Mouse (Mus musculus): ENCODE data around the gene 4930402H24Rik. TPM values are rescaled to one million over a fixed set of nuclear protein-coding genes. Genes with fewer than 3 reads are reported as not detected.

4930402H24Rik gene
- polyA plus RNA-seq, 1 experiment from 2014 or later = 35.0 TPM

- H3K27ac ChIP-seq (ENCODE audit: low read depth, low read length) = no peak overlapping the region
- under 1% methylated on average over 31 of the region's 31 CpGs for WGBS
- H3K9ac ChIP-seq (ENCODE audit: low read depth, low read length) = peak overlapping the region; percentile 58
- H3K27me3 ChIP-seq (ENCODE audit: control insufficient read depth, insufficient read depth, low read length) = peaks cover 27% of the 10 kb centered on the region
- peaks cover 5% of the 10 kb centered on the region; the same call in 1 of the 2 replicates for H3K4me1 ChIP-seq (ENCODE audit: control insufficient read depth, insufficient read depth, low read length)
- peak; percentile 24; the same call in 1 of the 2 replicates for ATAC-seq (ENCODE audit: low FRiP score, low TSS enrichment)
- peak overlapping the region; percentile 67 for H3K4me3 ChIP-seq (ENCODE audit: low read length)
- H3K9me3 ChIP-seq (ENCODE audit: control insufficient read depth, low read length) = no peaks in the 10 kb centered on the region
- peak overlapping the region; percentile 100 for H3K4me2 ChIP-seq (replicated peaks; ENCODE audit: low read depth, low read length)
- H3K36me3 ChIP-seq (ENCODE audit: control insufficient read depth, insufficient read depth, low read length) = no peaks in the 10 kb centered on the region
These were observed 209.5 kb downstream of the 4930402H24Rik start for GRCm38 (mm10) chr2:130696700-130697152.

DNA sequence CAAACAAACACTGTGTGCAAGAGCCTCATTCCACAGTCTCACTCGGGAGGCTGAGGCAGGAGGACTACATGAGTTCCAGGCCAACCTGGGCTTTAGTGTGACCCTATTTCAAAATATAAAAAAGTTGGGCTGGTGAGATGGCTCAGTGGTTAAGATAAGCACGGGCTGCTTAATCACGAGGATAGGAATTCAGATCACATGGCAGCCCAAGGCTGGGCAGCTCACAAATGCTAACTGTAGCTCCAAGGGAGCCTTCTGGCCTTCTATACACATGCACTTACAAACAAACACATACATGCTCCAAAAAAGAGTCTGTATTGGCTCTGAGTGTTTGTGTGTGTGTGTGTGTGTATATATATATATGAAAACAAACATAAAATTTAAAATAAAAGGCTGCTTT, 212.6 kb downstream of the 4930402H24Rik start:
- no peak for ATAC-seq (ENCODE audit: low FRiP score, low TSS enrichment)
- WGBS = 53% methylated on average over 3 of the region's 3 CpGs

GRCm38 (mm10) chr2:130689011-130689410, 217.2 kb downstream of the 4930402H24Rik start:
- H3K4me2 ChIP-seq (replicated peaks; ENCODE audit: low read depth, low read length) = no peak overlapping the region
- WGBS = 71% methylated on average over 2 of the region's 2 CpGs
- peaks cover 4% of the 10 kb centered on the region; the same call in 1 of the 2 replicates for H3K36me3 ChIP-seq (ENCODE audit: control insufficient read depth, insufficient read depth, low read length)
- H3K4me3 ChIP-seq (ENCODE audit: low read length) = no peak overlapping the region
- no peak overlapping the region for H3K9ac ChIP-seq (ENCODE audit: low read depth, low read length)
- H3K27me3 ChIP-seq (ENCODE audit: control insufficient read depth, insufficient read depth, low read length) = no peaks in the 10 kb centered on the region
- ATAC-seq (ENCODE audit: low FRiP score, low TSS enrichment) = no peak
- H3K4me1 ChIP-seq (ENCODE audit: control insufficient read depth, insufficient read depth, low read length) = no peaks in the 10 kb centered on the region
- no peak overlapping the region for H3K27ac ChIP-seq (ENCODE audit: low read depth, low read length)
- no peaks in the 10 kb centered on the region for H3K9me3 ChIP-seq (ENCODE audit: control insufficient read depth, low read length)

More for the DNA sequence above, 212.6 kb downstream of the 4930402H24Rik start:
- no peak overlapping the region for H3K9ac ChIP-seq (ENCODE audit: low read depth, low read length)
- no peak overlapping the region for H3K4me3 ChIP-seq (ENCODE audit: low read length)
- no peaks in the 10 kb centered on the region for H3K9me3 ChIP-seq (ENCODE audit: control insufficient read depth, low read length)
- no peak overlapping the region for H3K27ac ChIP-seq (ENCODE audit: low read depth, low read length)
- H3K4me1 ChIP-seq (ENCODE audit: control insufficient read depth, insufficient read depth, low read length) = peaks cover 5% of the 10 kb centered on the region; the same call in 1 of the 2 replicates
- H3K4me2 ChIP-seq (replicated peaks; ENCODE audit: low read depth, low read length) = no peak overlapping the region
- H3K27me3 ChIP-seq (ENCODE audit: control insufficient read depth, insufficient read depth, low read length) = peaks cover 23% of the 10 kb centered on the region
- no peaks in the 10 kb centered on the region for H3K36me3 ChIP-seq (ENCODE audit: control insufficient read depth, insufficient read depth, low read length)

DNA sequence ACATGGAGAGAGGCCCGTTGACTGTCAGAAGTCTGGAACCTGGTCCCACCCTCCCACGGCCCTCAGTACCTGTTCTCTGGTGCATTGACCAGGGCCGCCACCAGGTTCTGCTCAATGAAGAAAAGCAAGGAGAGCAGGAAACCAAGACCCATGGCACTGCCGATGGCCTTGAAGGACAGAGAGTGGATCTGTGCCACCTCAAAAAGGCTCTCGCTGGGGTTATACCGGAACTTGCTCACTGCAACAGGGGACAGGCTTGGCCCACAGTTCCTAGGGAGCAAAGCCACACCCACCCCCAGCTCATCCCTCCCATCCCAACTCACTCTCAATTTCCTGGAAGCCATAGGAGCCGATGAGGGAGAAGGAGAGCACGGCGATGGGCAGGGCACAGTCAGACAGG, 220.8 kb downstream of the 4930402H24Rik start:
- no peaks in the 10 kb centered on the region for H3K9me3 ChIP-seq (ENCODE audit: control insufficient read depth, low read length)
- no peak overlapping the region for H3K4me3 ChIP-seq (ENCODE audit: low read length)
- H3K4me1 ChIP-seq (ENCODE audit: control insufficient read depth, insufficient read depth, low read length) = no peaks in the 10 kb centered on the region
- 89% methylated on average over 9 of the region's 9 CpGs for WGBS
- H3K27ac ChIP-seq (ENCODE audit: low read depth, low read length) = no peak overlapping the region
- H3K9ac ChIP-seq (ENCODE audit: low read depth, low read length) = no peak overlapping the region
- peaks cover 30% of the 10 kb centered on the region; the same call in 1 of the 2 replicates for H3K36me3 ChIP-seq (ENCODE audit: control insufficient read depth, insufficient read depth, low read length)
- no peaks in the 10 kb centered on the region for H3K27me3 ChIP-seq (ENCODE audit: control insufficient read depth, insufficient read depth, low read length)
- H3K4me2 ChIP-seq (replicated peaks; ENCODE audit: low read depth, low read length) = no peak overlapping the region
- no peak for ATAC-seq (ENCODE audit: low FRiP score, low TSS enrichment)

DNA sequence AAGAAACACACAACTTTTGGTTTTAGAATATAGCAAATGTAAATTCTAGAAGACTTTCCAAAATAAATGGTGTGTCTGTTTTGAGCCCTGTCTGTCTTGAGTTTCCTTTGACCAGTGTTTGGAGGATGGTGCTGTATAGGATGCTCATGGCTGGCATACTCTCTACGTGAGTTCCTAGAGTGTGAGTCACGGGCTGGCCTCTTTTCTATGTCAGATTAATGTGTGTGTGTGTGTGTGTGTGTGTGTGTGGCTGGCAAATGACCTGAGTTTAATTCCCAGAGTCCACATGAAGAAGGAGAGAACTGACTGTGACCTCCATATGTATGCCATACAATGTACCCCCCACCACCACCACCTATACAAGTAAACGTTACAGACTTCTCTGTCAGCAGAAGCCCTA, 224.7 kb downstream of the 4930402H24Rik start:
- no peak overlapping the region for H3K4me2 ChIP-seq (replicated peaks; ENCODE audit: low read depth, low read length)
- H3K4me1 ChIP-seq (ENCODE audit: control insufficient read depth, insufficient read depth, low read length) = no peaks in the 10 kb centered on the region
- no peaks in the 10 kb centered on the region for H3K27me3 ChIP-seq (ENCODE audit: control insufficient read depth, insufficient read depth, low read length)
- no peaks in the 10 kb centered on the region for H3K9me3 ChIP-seq (ENCODE audit: control insufficient read depth, low read length)
- H3K36me3 ChIP-seq (ENCODE audit: control insufficient read depth, insufficient read depth, low read length) = peaks cover 68% of the 10 kb centered on the region
- H3K9ac ChIP-seq (ENCODE audit: low read depth, low read length) = no peak overlapping the region
- ATAC-seq (ENCODE audit: low FRiP score, low TSS enrichment) = no peak
- H3K27ac ChIP-seq (ENCODE audit: low read depth, low read length) = no peak overlapping the region
- 89% methylated on average over 3 of the region's 3 CpGs for WGBS
- no peak overlapping the region for H3K4me3 ChIP-seq (ENCODE audit: low read length)

GRCm38 (mm10) chr2:130679899-130680298, 226.3 kb downstream of the 4930402H24Rik start:
- H3K4me2 ChIP-seq (replicated peaks; ENCODE audit: low read depth, low read length) = no peak overlapping the region
- H3K9me3 ChIP-seq (ENCODE audit: control insufficient read depth, low read length) = no peaks in the 10 kb centered on the region
- no peaks in the 10 kb centered on the region for H3K4me1 ChIP-seq (ENCODE audit: control insufficient read depth, insufficient read depth, low read length)
- H3K9ac ChIP-seq (ENCODE audit: low read depth, low read length) = no peak overlapping the region
- no peaks in the 10 kb centered on the region for H3K27me3 ChIP-seq (ENCODE audit: control insufficient read depth, insufficient read depth, low read length)
- H3K36me3 ChIP-seq (ENCODE audit: control insufficient read depth, insufficient read depth, low read length) = peaks cover 84% of the 10 kb centered on the region
- no peak overlapping the region; the same call in 1 of the 2 replicates for H3K27ac ChIP-seq (ENCODE audit: low read depth, low read length)
- peak; percentile 63; the same call in 1 of the 2 replicates for ATAC-seq (ENCODE audit: low FRiP score, low TSS enrichment)
- 42% methylated on average over 6 of the region's 6 CpGs for WGBS
- H3K4me3 ChIP-seq (ENCODE audit: low read length) = no peak overlapping the region

GRCm38 (mm10) chr2:130679154-130679553, 227.1 kb downstream of the 4930402H24Rik start:
- no peaks in the 10 kb centered on the region for H3K27me3 ChIP-seq (ENCODE audit: control insufficient read depth, insufficient read depth, low read length)
- H3K4me2 ChIP-seq (replicated peaks; ENCODE audit: low read depth, low read length) = no peak overlapping the region
- no peak overlapping the region for H3K27ac ChIP-seq (ENCODE audit: low read depth, low read length)
- no peak overlapping the region for H3K9ac ChIP-seq (ENCODE audit: low read depth, low read length)
- WGBS = 78% methylated on average over 12 of the region's 12 CpGs
- H3K4me1 ChIP-seq (ENCODE audit: control insufficient read depth, insufficient read depth, low read length) = no peaks in the 10 kb centered on the region
- ATAC-seq (ENCODE audit: low FRiP score, low TSS enrichment) = no peak
- peaks cover 86% of the 10 kb centered on the region for H3K36me3 ChIP-seq (ENCODE audit: control insufficient read depth, insufficient read depth, low read length)
- H3K4me3 ChIP-seq (ENCODE audit: low read length) = no peak overlapping the region
- H3K9me3 ChIP-seq (ENCODE audit: control insufficient read depth, low read length) = no peaks in the 10 kb centered on the region

DNA sequence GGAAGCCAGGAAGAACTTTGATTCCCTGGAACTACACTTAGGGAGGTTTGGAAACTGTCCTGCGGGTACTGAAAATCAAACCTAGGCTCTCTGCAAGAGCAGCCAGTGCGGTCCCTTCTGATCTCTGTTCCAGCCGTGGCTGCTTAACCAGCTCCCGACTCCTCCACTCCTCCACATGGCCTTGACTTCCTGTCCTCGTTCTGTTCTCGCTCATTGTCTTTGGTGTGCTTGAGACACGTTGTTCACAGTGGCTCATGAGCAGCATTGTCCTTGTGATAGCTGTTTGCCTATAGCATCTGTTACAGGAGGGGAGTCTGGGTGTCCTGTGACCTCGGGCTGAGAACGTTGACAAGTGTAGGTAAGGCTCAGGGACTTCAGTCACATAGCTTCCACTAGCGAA, 229.0 kb downstream of the 4930402H24Rik start:
- WGBS = 44% methylated on average over 10 of the region's 10 CpGs
- H3K9ac ChIP-seq (ENCODE audit: low read depth, low read length) = no peak overlapping the region
- ATAC-seq (ENCODE audit: low FRiP score, low TSS enrichment) = 0 out of 2 replicates have a peak, but pooled peaks have one; percentile 16
- peaks cover 89% of the 10 kb centered on the region for H3K36me3 ChIP-seq (ENCODE audit: control insufficient read depth, insufficient read depth, low read length)
- H3K27ac ChIP-seq (ENCODE audit: low read depth, low read length) = no peak overlapping the region
- no peaks in the 10 kb centered on the region for H3K4me1 ChIP-seq (ENCODE audit: control insufficient read depth, insufficient read depth, low read length)
- H3K4me3 ChIP-seq (ENCODE audit: low read length) = no peak overlapping the region
- no peaks in the 10 kb centered on the region for H3K27me3 ChIP-seq (ENCODE audit: control insufficient read depth, insufficient read depth, low read length)
- no peak overlapping the region for H3K4me2 ChIP-seq (replicated peaks; ENCODE audit: low read depth, low read length)
- no peaks in the 10 kb centered on the region for H3K9me3 ChIP-seq (ENCODE audit: control insufficient read depth, low read length)

DNA sequence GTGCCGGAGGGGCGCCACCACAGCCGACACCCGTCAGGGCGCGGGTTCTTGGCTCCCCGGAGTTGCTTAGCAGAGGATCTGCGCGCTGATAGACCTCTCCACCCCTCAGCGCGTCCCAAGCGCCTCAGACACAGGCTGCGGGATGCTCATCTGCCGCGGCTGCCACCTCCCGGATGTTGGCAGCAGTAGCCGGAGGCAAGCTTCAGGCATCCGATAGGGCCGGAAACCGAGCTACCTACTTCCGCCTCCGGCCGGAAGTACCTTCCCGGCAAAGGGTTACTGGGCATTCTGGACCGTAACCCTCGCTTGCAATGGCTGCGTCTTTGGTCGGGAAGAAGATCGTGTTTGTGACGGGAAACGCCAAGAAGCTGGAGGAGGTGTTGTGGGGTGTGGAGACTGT, 238.6 kb downstream of the 4930402H24Rik start, which contains the start of gene Itpa:
TSS of gene Itpa (plus strand) at position 52 of the 400 bp plus-strand sequence.
- under 1% methylated on average over 31 of the region's 31 CpGs for WGBS
- ATAC-seq (ENCODE audit: low FRiP score, low TSS enrichment) = peak; percentile 63

More for the DNA sequence above, 238.6 kb downstream of the 4930402H24Rik start, which contains the start of gene Itpa:
- Histone ChIP-seq H3K4me2 (replicated peaks; ENCODE audit: low read depth, low read length) (peak within 1 kb of the TSS; percentile 87), H3K4me3 (ENCODE audit: low read length) (peak within 1 kb of the TSS; percentile 78), H3K9me3 (ENCODE audit: control insufficient read depth, low read length) (no peaks in the 10 kb centered on the region), H3K4me1 (ENCODE audit: control insufficient read depth, insufficient read depth, low read length) (peaks cover 24% of the 10 kb centered on the region), H3K36me3 (ENCODE audit: control insufficient read depth, insufficient read depth, low read length) (peaks cover 15% of the 10 kb centered on the region), H3K27ac (ENCODE audit: low read depth, low read length) (peak within 1 kb of the TSS; percentile 68), H3K27me3 (ENCODE audit: control insufficient read depth, insufficient read depth, low read length) (no peaks in the 10 kb centered on the region), H3K9ac (ENCODE audit: low read depth, low read length) (peak within 1 kb of the TSS; percentile 72)

Data from kidney, embryonic 14.5 days (tissue).